Mouse (Mus musculus): Measurements from ENCODE around the gene Lrrc57. TPM values are rescaled to one million over a fixed set of nuclear protein-coding genes. Genes with fewer than 3 reads are reported as not detected.

Lrrc57 gene
- polyA plus RNA-seq, 1 experiment from 2014 or later = 26.6 TPM

GRCm38 (mm10) chr2:120558813-120559212 is 50.5 kb downstream of the Lrrc57 start:
- DNase-seq (ENCODE audit: low spot score) = no peak
- Histone ChIP-seq H3K9me3 (no peaks in the 10 kb centered on the region), H3K4me3 (no peak overlapping the region), H3K4me1 (peaks cover 8% of the 10 kb centered on the region), H3K36me3 (replicated peaks) (peaks cover 52% of the 10 kb centered on the region), H3K27me3 (replicated peaks; ENCODE audit: low read depth, poor library complexity, severe bottlenecking) (no peaks in the 10 kb centered on the region), H3K27ac (replicated peaks) (no peak overlapping the region)
- WGBS = 91% methylated on average over 3 of the region's 3 CpGs

GRCm38 (mm10) chr2:120556868-120557267 is 52.5 kb downstream of the Lrrc57 start:
- H3K27me3 ChIP-seq (replicated peaks; ENCODE audit: low read depth, poor library complexity, severe bottlenecking) = no peaks in the 10 kb centered on the region
- H3K36me3 ChIP-seq (replicated peaks) = peaks cover 72% of the 10 kb centered on the region
- H3K9me3 ChIP-seq = no peaks in the 10 kb centered on the region
- no peak for DNase-seq (ENCODE audit: low spot score)
- no peak overlapping the region for H3K4me3 ChIP-seq
- no peaks in the 10 kb centered on the region for H3K4me1 ChIP-seq
- WGBS = 91% methylated on average over 3 of the region's 3 CpGs
- H3K27ac ChIP-seq (replicated peaks) = no peak overlapping the region

Other genes with a start within 250 kb of the Lrrc57 start
- gene Ganc, start 205.6 kb downstream of the Lrrc57 start, polyA plus RNA-seq (2016; fragmentation: Nextera tagmentation; extraction: Ambion mirVana) = 7.0 and 10.1 TPM in 2 replicates
- 7.1 TPM in 2 replicates for gene Tmem87a, start 205.4 kb downstream of the Lrrc57 start, polyA plus RNA-seq (2016; fragmentation: Nextera tagmentation; extraction: Ambion mirVana)
- 1.6 and 1.7 TPM in 2 replicates for gene Capn3, start 153.5 kb downstream of the Lrrc57 start, polyA plus RNA-seq (2016; fragmentation: Nextera tagmentation; extraction: Ambion mirVana)
- gene Zfp106, start 45.7 kb downstream of the Lrrc57 start, polyA plus RNA-seq (2016; fragmentation: Nextera tagmentation; extraction: Ambion mirVana) = 77.8 and 78.8 TPM in 2 replicates
- 57.4 and 60.5 TPM in 2 replicates for gene Snap23, start 41.8 kb downstream of the Lrrc57 start, polyA plus RNA-seq (2016; fragmentation: Nextera tagmentation; extraction: Ambion mirVana)
- 35.3 and 36.4 TPM in 2 replicates for gene Haus2, start 137 bp downstream of the Lrrc57 start, polyA plus RNA-seq (2016; fragmentation: Nextera tagmentation; extraction: Ambion mirVana)
- gene Stard9, start 19.6 kb upstream of the Lrrc57 start, polyA plus RNA-seq (2016; fragmentation: Nextera tagmentation; extraction: Ambion mirVana) = 2.6 and 3.4 TPM in 2 replicates
- 5.6 and 5.7 TPM in 2 replicates for gene Cdan1, start 240.6 kb upstream of the Lrrc57 start, polyA plus RNA-seq (2016; fragmentation: Nextera tagmentation; extraction: Ambion mirVana)
- gene Ttbk2, start 241.1 kb upstream of the Lrrc57 start, polyA plus RNA-seq (2016; fragmentation: Nextera tagmentation; extraction: Ambion mirVana) = 4.7 and 4.9 TPM in 2 replicates